Mouse (Mus musculus) intestine, embryonic 14.5 days (tissue): ENCODE measurements around the gene Mrgpra2a. TPM values are rescaled to one million over a fixed set of nuclear protein-coding genes. Genes with fewer than 3 reads are reported as not detected.
"Not testable (repeated sequence)": the region's sequence is repeated elsewhere in the genome, so short reads cannot be mapped to it uniquely, and the experiment has no call there.

Experiments
- ATAC-seq: fragments of 200-750 bp; cut with Nextera tagmentation; replicated peaks from 2 replicates; pipeline ENCODE4 v1.8.0; 2017; ENCODE audit warnings: low read depth, moderate number of reproducible peaks, moderate TSS enrichment, moderate library complexity; ENCODE audit not compliant: low FRiP score, low TSS enrichment
- DNase-seq: peaks from one replicate; pipeline ENCODE4 v3.0.0-alpha.2; 2018; ENCODE audit warnings: low spot score
- H3K27ac ChIP-seq: fragments of 300-500 bp; sonication (generic); 2 replicates; pipeline ENCODE4 v1.5.1; 2014; ENCODE audit warnings: low read depth, mild to moderate bottlenecking, control low read depth
- H3K27me3 ChIP-seq: fragments of 300-500 bp; sonication (generic); replicated peaks from 2 replicates; pipeline ENCODE4 v1.6.1; 2014; ENCODE audit warnings: low read length, control low read depth; ENCODE audit not compliant: control insufficient read depth, insufficient read depth
- H3K36me3 ChIP-seq: fragments of 300-500 bp; sonication (generic); 2 replicates; pipeline ENCODE4 v1.6.1; 2014; ENCODE audit warnings: low read length, control low read depth; ENCODE audit not compliant: control insufficient read depth, insufficient read depth
- H3K4me1 ChIP-seq: fragments of 300-500 bp; sonication (generic); replicated peaks from 2 replicates; pipeline ENCODE4 v1.6.1; 2014; ENCODE audit warnings: low read length, control low read depth, mixed read lengths; ENCODE audit not compliant: control insufficient read depth, insufficient read depth
- H3K4me2 ChIP-seq: fragments of 300-500 bp; sonication (generic); 2 replicates; pipeline ENCODE4 v1.6.1; 2014; ENCODE audit warnings: low read length
- H3K4me3 ChIP-seq: fragments of 300-500 bp; sonication (generic); 2 replicates; pipeline ENCODE4 v1.5.1; 2014; ENCODE audit warnings: low read depth, low read length, control low read depth, mixed read lengths
- H3K9ac ChIP-seq: fragments of 300-500 bp; sonication (generic); 2 replicates; pipeline ENCODE4 v1.6.1; 2014; ENCODE audit warnings: mild to moderate bottlenecking, low read length
- H3K9me3 ChIP-seq: fragments of 300-500 bp; sonication (generic); 2 replicates; pipeline ENCODE4 v1.6.1; 2016; ENCODE audit warnings: low read length, control low read depth; ENCODE audit not compliant: control insufficient read depth
- WGBS: fragments of 180-500 bp; shearing (Covaris S2); extraction: QIAGEN DNeasy Blood & Tissue Kit; methylation state at CpG from one replicate; pipeline ENCODE4 v1.1.7; 2014; 5-methylcytosine and 5-hydroxymethylcytosine counted together
- polyA plus RNA-seq: library from polyadenylated mRNA; unstranded; fragments of >200 nt; fragmentation: Nextera tagmentation; extraction: Ambion mirVana; gene quantifications from 2 replicates; pipeline ENCODE4 v1.2.1, GENCODE M21; 2014

The Mrgpra2a gene
- not detected in 2 replicates for polyA plus RNA-seq

GRCm38 (mm10) chr7:47452015-47452414 lies at the start of gene Mrgpra2a:
Gene Mrgpra2a (minus strand): TSS chr7:47452139.
- H3K9ac ChIP-seq, H3K27ac ChIP-seq, DNase-seq, H3K27me3 ChIP-seq, H3K9me3 ChIP-seq, H3K4me2 ChIP-seq, H3K4me1 ChIP-seq, H3K36me3 ChIP-seq, ATAC-seq, H3K4me3 ChIP-seq: not testable (repeated sequence)
- whole genome bisulfite sequencing: no CpG with 5 or more reads among the region's 1 CpGs

- DNase-seq, H3K27me3 ChIP-seq, ATAC-seq, H3K4me3 ChIP-seq, H3K4me2 ChIP-seq, H3K4me1 ChIP-seq, H3K27ac ChIP-seq, H3K36me3 ChIP-seq, H3K9ac ChIP-seq, H3K9me3 ChIP-seq: not testable (repeated sequence)
These were observed 39.3 kb upstream of the Mrgpra2a start for GRCm38 (mm10) chr7:47491266-47491665.

GRCm38 (mm10) chr7:47489438-47489837 lies 37.5 kb upstream of the Mrgpra2a start:
- no CpG with 5 or more reads among the region's 1 CpGs for WGBS
- H3K36me3 ChIP-seq, ATAC-seq, H3K4me2 ChIP-seq, H3K4me3 ChIP-seq, H3K27me3 ChIP-seq, DNase-seq, H3K9me3 ChIP-seq, H3K4me1 ChIP-seq, H3K27ac ChIP-seq, H3K9ac ChIP-seq: not testable (repeated sequence)

- H3K4me3 ChIP-seq, H3K4me1 ChIP-seq, H3K4me2 ChIP-seq, DNase-seq, H3K36me3 ChIP-seq, H3K27ac ChIP-seq, ATAC-seq, H3K9ac ChIP-seq, H3K9me3 ChIP-seq, H3K27me3 ChIP-seq: not testable (repeated sequence)
These were observed 31.2 kb upstream of the Mrgpra2a start for GRCm38 (mm10) chr7:47483181-47483580.

- H3K4me3 ChIP-seq, ATAC-seq, DNase-seq, H3K27ac ChIP-seq, H3K9me3 ChIP-seq, H3K36me3 ChIP-seq, H3K9ac ChIP-seq, H3K4me2 ChIP-seq, H3K27me3 ChIP-seq, H3K4me1 ChIP-seq: not testable (repeated sequence)
- WGBS: 13% methylated on average over 1 of the region's 3 CpGs
These were observed 22.0 kb upstream of the Mrgpra2a start for GRCm38 (mm10) chr7:47473904-47474303.

GRCm38 (mm10) chr7:47465278-47465981 lies 13.5 kb upstream of the Mrgpra2a start:
- not testable (repeated sequence) for ATAC-seq, H3K27me3 ChIP-seq, H3K9me3 ChIP-seq

GRCm38 (mm10) chr7:47445729-47446128 lies 6.2 kb downstream of the Mrgpra2a start:
- not testable (repeated sequence) for H3K9ac ChIP-seq, H3K4me1 ChIP-seq, H3K4me3 ChIP-seq, DNase-seq, H3K9me3 ChIP-seq, H3K4me2 ChIP-seq, ATAC-seq, H3K36me3 ChIP-seq, H3K27ac ChIP-seq, H3K27me3 ChIP-seq

More at GRCm38 (mm10) chr7:47465278-47465981, 13.5 kb upstream of the Mrgpra2a start:
- H3K36me3 ChIP-seq, H3K4me3 ChIP-seq, H3K27ac ChIP-seq, DNase-seq, H3K9ac ChIP-seq, H3K4me2 ChIP-seq, H3K4me1 ChIP-seq: not testable (repeated sequence)

- H3K27me3 ChIP-seq, H3K9me3 ChIP-seq: not testable (repeated sequence)
- WGBS: 18% methylated on average over 1 of the region's 2 CpGs
These were observed 15.5 kb downstream of the Mrgpra2a start for GRCm38 (mm10) chr7:47436463-47436862.

GRCm38 (mm10) chr7:47427815-47428508 lies 24.0 kb downstream of the Mrgpra2a start:
- not testable (repeated sequence) for H3K9ac ChIP-seq, H3K36me3 ChIP-seq, H3K4me3 ChIP-seq, H3K4me1 ChIP-seq, H3K9me3 ChIP-seq, DNase-seq, H3K27ac ChIP-seq, H3K27me3 ChIP-seq, ATAC-seq, H3K4me2 ChIP-seq

More at GRCm38 (mm10) chr7:47436463-47436862, 15.5 kb downstream of the Mrgpra2a start:
- H3K4me1 ChIP-seq, H3K36me3 ChIP-seq, DNase-seq, H3K4me2 ChIP-seq, H3K4me3 ChIP-seq, H3K9ac ChIP-seq, H3K27ac ChIP-seq, ATAC-seq: not testable (repeated sequence)
